Mouse (Mus musculus) heart, postnatal 14 days (tissue): Measurements from ENCODE around the gene Gm13271. TPM values are rescaled to one million over a fixed set of nuclear protein-coding genes. Genes with fewer than 3 reads are reported as not detected.
"Not testable (repeated sequence)": the region's sequence is repeated elsewhere in the genome, so short reads cannot be mapped to it uniquely, and the experiment has no call there.

Source experiments
- DNase-seq, 2 experiments: peaks; one replicate each; pipeline ENCODE4 v3.0.0; 2021 to 2022
- intact Hi-C: fragments of 180-260 bp; cut with DNase I; formaldehyde crosslinking; loops from one replicate; pipeline ENCODE4 v1.15.1; 2025
- total RNA-seq, 2 experiments: library from RNA; stranded (reverse); gene quantifications; 2 replicates each; pipeline ENCODE4 v1.2.3; 2021

Gm13271 gene
- total RNA-seq, 2 experiments from 2014 or later = not detected

DNA sequence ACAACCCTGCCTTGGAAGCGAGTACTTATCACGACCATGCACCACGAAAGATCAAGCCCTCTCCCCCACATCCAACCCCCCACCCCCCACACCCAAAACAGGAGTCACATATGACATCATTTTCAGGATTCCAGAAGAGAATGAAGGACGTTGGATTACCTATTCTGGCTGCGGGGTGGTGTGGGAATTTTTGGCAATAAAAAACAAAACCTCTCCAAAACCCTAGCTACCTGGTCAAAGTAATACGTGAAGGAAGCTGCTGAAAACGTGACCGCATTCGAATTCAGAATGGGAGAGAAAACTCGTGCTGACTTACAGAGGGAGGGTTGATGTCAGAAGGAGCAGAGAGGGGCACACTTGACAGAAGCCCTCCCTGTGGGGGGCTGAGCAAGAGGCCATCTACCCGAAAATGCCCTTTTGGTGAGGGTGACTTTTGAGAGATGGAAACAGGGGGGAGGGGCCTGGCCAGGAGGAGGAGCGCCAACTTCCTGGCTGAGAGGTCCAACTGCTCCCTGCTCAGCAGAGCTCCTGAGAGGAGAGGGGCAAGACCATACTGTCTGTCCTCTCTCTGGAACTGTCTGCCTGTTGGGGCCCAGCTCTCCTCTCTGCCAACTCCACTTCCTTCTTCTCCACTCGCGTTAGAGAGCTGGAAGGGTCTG lies 5.1 kb downstream of the Gm13271 start, which contains the start of gene Gm13283:
TSS of gene Gm13283 (plus strand) at position 510 of the 659 bp plus-strand sequence.
- intact Hi-C loops = not testable (repeated sequence)
- peak; percentile 26 to 28 for DNase-seq

- intact Hi-C loops = not testable (repeated sequence)
- DNase-seq = peak; percentile 82 to 83
These were observed 5.8 kb downstream of the Gm13271 start for GRCm38 (mm10) chr4:88760431-88760830.

DNA sequence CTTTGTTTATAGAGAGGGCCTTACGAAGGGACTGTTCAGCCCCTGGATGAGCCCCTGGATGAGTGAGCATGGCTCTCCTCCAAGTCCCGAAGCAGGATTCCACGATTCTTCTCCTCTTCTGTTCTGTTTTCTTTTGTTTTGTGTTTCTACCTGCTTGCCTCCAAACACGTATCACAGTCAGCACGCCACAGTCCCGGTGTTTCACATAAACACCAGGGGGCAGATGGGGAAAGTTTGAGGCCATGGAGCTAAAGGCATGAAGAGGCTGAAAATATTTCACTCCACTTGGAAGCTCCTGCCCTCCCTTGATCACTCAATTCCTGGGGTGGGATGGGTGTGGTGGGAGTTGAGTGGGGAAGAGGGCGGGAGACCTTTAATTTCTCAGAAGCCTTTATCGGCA lies 7.1 kb downstream of the Gm13271 start:
- intact Hi-C loops = not testable (repeated sequence)
- DNase-seq = peak; percentile 57 to 67

DNA sequence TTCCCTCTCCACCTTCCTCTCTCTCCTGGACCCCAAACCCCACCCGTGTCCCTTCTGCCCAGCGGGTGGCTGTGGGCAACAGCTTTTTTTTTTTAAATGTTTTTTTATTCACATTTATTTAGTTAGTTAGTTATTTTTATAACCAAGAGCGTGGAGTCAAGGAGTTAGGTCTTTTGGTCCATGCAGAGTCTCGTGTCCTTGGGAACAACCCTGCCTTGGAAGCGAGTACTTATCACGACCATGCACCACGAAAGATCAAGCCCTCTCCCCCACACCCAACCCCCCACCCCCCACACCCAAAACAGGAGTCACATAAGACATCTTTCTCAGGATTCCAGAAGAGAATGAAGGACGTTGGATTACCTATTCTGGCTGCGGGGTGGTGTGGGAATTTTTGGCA lies 7.7 kb downstream of the Gm13271 start:
- peak in 1 of 2 experiments; percentile 10 for DNase-seq
- intact Hi-C loops = not testable (repeated sequence)

DNA sequence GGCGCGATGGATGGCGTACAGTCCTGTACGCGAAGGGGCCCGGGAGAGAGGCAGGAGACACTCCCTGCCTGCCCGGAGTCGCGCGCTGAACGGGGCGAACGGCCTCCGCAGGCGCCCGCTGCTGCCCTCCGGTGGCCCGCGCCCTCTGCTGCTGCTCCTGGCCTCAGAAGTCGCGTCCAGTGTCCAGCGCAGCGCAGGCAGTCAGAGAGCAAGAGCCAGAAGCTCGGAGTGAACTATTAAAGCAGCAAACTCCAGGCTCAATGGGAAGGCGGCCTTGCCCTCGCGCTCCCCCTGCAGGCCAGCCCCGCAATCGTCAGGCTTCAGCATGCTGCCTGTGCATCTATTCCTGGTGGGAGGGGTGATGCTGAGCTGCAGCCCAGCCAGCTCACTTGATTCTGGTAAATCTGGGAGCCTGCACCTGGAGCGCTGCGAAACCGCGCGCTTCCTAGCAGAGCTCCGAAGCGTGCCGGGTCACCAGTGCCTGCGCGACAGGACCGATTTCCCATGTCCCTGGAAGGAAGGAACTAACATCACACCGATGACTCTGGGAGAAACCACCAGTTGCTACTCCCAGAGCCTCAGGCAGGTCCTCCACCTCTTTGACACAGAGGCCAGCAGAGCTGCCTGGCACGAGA lies 8.8 kb downstream of the Gm13271 start:
- peak; percentile 55 to 59 for DNase-seq
- intact Hi-C loops = not testable (repeated sequence)

DNA sequence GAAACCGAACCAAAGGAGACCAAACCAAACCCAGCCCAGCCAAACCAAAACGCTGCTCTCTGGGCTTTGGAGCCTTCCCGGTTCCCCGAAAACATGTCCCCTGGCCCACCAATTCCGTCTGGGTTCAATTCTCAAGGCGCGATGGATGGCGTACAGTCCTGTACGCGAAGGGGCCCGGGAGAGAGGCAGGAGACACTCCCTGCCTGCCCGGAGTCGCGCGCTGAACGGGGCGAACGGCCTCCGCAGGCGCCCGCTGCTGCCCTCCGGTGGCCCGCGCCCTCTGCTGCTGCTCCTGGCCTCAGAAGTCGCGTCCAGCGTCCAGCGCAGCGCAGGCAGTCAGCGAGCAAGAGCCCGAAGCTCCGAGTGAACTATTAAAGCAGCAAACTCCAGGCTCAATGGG lies 18.9 kb downstream of the Gm13271 start, which contains the start of gene Gm13290:
TSS of gene Gm13290 (plus strand) at position 301 of the 400 bp plus-strand sequence.
- intact Hi-C loops, DNase-seq: not testable (repeated sequence)

DNA sequence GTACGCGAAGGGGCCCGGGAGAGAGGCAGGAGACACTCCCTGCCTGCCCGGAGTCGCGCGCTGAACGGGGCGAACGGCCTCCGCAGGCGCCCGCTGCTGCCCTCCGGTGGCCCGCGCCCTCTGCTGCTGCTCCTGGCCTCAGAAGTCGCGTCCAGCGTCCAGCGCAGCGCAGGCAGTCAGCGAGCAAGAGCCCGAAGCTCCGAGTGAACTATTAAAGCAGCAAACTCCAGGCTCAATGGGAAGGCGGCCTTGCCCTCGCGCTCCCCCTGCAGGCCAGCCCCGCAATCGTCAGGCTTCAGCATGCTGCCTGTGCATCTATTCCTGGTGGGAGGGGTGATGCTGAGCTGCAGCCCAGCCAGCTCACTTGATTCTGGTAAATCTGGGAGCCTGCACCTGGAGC lies 22.0 kb downstream of the Gm13271 start, which contains the start of gene Gm13289:
TSS of gene Gm13289 (plus strand) at position 301 of the 400 bp plus-strand sequence.
- DNase-seq = not testable (repeated sequence)

GRCm38 (mm10) chr4:88779550-88779949 lies 24.9 kb downstream of the Gm13271 start, which contains the start of gene Gm13272:
Gene Gm13272, plus strand, starts transcription at chr4:88779850.
- intact Hi-C loops, DNase-seq: not testable (repeated sequence)

More for the DNA sequence above, 22.0 kb downstream of the Gm13271 start, which contains the start of gene Gm13289:
- intact Hi-C loops = not testable (repeated sequence)

GRCm38 (mm10) chr4:88780320-88780719 lies 25.7 kb downstream of the Gm13271 start:
- DNase-seq, intact Hi-C loops: not testable (repeated sequence)

DNA sequence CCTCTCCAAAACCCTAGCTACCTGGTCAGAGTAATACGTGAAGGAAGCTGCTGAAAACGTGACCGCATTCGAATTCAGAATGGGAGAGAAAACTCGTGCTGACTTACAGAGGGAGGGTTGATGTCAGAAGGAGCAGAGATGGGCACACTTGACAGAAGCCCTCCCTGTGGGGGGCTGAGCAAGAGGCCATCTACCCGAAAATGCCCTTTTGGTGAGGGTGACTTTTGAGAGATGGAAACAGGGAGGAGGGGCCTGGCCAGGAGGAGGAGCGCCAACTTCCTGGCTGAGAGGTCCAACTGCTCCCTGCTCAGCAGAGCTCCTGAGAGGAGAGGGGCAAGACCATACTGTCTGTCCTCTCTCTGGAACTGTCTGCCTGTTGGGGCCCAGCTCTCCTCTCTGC lies 27.2 kb downstream of the Gm13271 start, which contains the start of gene Ifnz:
TSS of gene Ifnz (plus strand) at position 301 of the 400 bp plus-strand sequence.
- DNase-seq, intact Hi-C loops: not testable (repeated sequence)

DNA sequence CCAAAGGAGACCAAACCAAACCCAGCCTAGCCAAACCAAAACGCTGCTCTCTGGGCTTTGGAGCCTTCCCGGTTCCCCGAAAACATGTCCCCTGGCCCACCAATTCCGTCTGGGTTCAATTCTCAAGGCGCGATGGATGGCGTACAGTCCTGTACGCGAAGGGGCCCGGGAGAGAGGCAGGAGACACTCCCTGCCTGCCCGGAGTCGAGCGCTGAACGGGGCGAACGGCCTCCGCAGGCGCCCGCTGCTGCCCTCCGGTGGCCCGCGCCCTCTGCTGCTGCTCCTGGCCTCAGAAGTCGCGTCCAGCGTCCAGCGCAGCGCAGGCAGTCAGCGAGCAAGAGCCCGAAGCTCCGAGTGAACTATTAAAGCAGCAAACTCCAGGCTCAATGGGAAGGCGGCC lies 27.7 kb downstream of the Gm13271 start:
- DNase-seq = peak; percentile 26 to 37
- intact Hi-C loops = not testable (repeated sequence)

DNA sequence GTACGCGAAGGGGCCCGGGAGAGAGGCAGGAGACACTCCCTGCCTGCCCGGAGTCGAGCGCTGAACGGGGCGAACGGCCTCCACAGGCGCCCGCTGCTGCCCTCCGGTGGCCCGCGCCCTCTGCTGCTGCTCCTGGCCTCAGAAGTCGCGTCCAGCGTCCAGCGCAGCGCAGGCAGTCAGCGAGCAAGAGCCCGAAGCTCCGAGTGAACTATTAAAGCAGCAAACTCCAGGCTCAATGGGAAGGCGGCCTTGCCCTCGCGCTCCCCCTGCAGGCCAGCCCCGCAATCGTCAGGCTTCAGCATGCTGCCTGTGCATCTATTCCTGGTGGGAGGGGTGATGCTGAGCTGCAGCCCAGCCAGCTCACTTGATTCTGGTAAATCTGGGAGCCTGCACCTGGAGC lies 30.7 kb downstream of the Gm13271 start, which contains the start of gene Gm13276:
TSS of gene Gm13276 (plus strand) at position 301 of the 400 bp plus-strand sequence.
- DNase-seq, intact Hi-C loops: not testable (repeated sequence)

GRCm38 (mm10) chr4:88788402-88788801 lies 33.7 kb downstream of the Gm13271 start, which contains the start of gene Gm13277:
Gene Gm13277, plus strand, starts transcription at chr4:88788632.
- DNase-seq = peak; percentile 65 to 73
- intact Hi-C loops = not testable (repeated sequence)

- DNase-seq, intact Hi-C loops: not testable (repeated sequence)
These were observed 36.6 kb downstream of the Gm13271 start, which contains the start of gene Gm13278 for GRCm38 (mm10) chr4:88791250-88791649. Gene Gm13278, plus strand, starts transcription at chr4:88791550.

DNA sequence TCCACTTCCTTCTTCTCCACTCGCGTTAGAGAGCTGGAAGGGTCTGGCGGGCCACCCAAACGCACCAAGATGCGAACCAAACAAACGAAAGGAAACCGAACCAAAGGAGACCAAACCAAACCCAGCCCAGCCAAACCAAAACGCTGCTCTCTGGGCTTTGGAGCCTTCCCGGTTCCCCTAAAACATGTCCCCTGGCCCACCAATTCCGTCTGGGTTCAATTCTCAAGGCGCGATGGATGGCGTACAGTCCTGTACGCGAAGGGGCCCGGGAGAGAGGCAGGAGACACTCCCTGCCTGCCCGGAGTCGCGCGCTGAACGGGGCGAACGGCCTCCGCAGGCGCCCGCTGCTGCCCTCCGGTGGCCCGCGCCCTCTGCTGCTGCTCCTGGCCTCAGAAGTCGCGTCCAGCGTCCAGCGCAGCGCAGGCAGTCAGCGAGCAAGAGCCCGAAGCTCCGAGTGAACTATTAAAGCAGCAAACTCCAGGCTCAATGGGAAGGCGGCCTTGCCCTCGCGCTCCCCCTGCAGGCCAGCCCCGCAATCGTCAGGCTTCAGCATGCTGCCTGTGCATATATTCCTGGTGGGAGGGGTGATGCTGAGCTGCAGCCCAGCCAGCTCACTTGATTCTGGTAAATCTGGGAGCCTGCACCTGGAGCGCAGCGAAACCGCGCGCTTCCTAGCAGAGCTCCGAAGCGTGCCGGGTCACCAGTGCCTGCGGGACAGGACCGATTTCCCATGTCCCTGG lies 39.4 kb downstream of the Gm13271 start, which contains the start of gene Gm13275:
TSS of gene Gm13275 (plus strand) at position 552 of the 740 bp plus-strand sequence.
- DNase-seq = peak; percentile 70 to 78
- intact Hi-C loops = not testable (repeated sequence)

GRCm38 (mm10) chr4:88797097-88797496 lies 42.4 kb downstream of the Gm13271 start, which contains the start of gene Gm13279:
Gene Gm13279, plus strand, starts transcription at chr4:88797397.
- DNase-seq, intact Hi-C loops: not testable (repeated sequence)

DNA sequence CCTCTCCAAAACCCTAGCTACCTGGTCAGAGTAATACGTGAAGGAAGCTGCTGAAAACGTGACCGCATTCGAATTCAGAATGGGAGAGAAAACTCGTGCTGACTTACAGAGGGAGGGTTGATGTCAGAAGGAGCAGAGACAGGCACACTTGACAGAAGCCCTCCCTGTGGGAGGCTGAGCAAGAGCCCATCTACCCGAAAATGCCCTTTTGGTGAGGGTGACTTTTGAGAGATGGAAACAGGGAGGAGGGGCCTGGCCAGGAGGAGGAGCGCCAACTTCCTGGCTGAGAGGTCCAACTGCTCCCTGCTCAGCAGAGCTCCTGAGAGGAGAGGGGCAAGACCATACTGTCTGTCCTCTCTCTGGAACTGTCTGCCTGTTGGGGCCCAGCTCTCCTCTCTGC lies 44.7 kb downstream of the Gm13271 start, which contains the start of gene Gm13285:
TSS of gene Gm13285 (plus strand) at position 301 of the 400 bp plus-strand sequence.
- intact Hi-C loops, DNase-seq: not testable (repeated sequence)

- intact Hi-C loops = not testable (repeated sequence)
These were observed 48.3 kb downstream of the Gm13271 start, which contains the start of gene Gm13287 for GRCm38 (mm10) chr4:88802954-88803353. Gene Gm13287, plus strand, starts transcription at chr4:88803254.

More at GRCm38 (mm10) chr4:88802954-88803353, 48.3 kb downstream of the Gm13271 start, which contains the start of gene Gm13287:
- DNase-seq = not testable (repeated sequence)
